Mouse (Mus musculus): ENCODE measurements around the gene C1galt1. TPM values are rescaled to one million over a fixed set of nuclear protein-coding genes. Genes with fewer than 3 reads are reported as not detected.

Gene C1galt1
- polyA plus RNA-seq, 2 experiments: 5.6 to 10.4 TPM

DNA sequence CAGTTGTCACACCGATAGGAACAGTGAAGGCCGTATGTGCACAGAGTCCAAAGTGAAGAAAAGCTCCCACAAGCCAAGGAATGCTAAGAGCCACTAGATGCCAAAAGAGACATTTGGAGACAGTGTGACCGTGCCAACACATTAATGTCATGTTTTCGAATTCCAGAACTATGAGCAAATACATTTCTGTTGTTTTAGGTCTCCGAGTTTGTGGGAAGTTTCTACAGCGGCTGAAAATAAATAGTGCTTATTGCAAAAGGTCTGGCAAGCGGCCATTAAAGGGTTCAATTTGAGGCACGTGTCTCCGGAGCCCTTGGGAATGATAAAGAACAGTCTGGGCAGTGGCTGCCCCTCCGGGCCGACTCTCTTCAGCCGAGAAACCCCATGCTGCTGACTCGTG lies 37.9 kb downstream of the C1galt1 start:
- H3K36me3 ChIP-seq (ENCODE audit: control insufficient read depth, insufficient read depth, low read length): no peaks in the 10 kb centered on the region
- no peaks in the 10 kb centered on the region for H3K27me3 ChIP-seq (ENCODE audit: control insufficient read depth, insufficient read depth, low read length)
- H3K4me1 ChIP-seq (ENCODE audit: control insufficient read depth, insufficient read depth, low read length): no peaks in the 10 kb centered on the region
- no peak overlapping the region for H3K9ac ChIP-seq (ENCODE audit: low read depth, low read length, severe bottlenecking)
- H3K4me2 ChIP-seq (replicated peaks; ENCODE audit: low read depth, low read length, severe bottlenecking): no peak overlapping the region
- no peak for TF ChIP-seq POLR2A (IDR thresholded peaks at IDR 0.05; ENCODE audit: borderline replicate concordance, extremely low read depth, insufficient read depth, insufficient read length)
- no peak overlapping the region for H3K4me3 ChIP-seq (replicated peaks; ENCODE audit: low read length)
- no peak overlapping the region for H3K27ac ChIP-seq (replicated peaks; ENCODE audit: low read depth, low read length)
- ATAC-seq (ENCODE audit: low FRiP score, low read depth) (no peak), DNase-seq (ENCODE audit: low spot score) (peak; percentile 28)
- 68% methylated on average over 13 of the region's 13 CpGs for WGBS
- H3K9me3 ChIP-seq (ENCODE audit: control insufficient read depth, low read length): 0 out of 2 replicates have a peak, but pooled peaks cover 2% of the 10 kb centered on the region

DNA sequence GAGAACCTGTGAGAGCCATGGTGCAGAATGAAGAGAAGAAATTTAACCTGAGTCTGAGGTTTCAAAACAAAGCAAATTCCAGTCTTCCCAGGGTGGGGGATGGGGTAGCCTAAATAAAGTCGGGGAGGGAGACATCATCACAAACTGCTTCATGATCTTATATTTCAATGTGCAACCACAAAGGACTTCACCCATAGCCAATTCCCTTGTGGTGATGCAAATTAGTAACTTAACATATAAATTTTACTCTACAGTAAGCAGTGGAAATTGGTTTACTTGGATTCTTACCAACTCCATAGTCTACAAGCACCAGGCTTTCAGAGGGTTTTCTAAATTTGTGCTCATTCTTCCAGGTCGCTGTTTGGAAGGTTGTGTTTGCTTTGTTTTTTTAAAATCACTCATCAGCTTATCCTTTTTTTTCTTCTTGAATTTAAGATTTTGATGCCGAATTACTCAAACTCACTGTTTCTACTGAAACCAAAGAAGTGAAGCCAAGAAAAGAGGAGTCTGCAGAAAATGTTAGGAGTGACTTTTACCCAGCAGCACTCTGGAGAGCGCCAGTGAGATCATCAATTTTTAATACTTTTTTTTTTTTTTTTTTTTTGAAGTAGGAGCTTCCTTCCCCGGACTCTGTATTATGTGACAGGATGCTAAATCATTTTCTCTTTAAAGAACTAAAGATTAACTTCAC lies 41.5 kb downstream of the C1galt1 start:
- Histone ChIP-seq H3K27ac (replicated peaks; ENCODE audit: low read depth, low read length) (no peak overlapping the region), H3K4me1 (ENCODE audit: control insufficient read depth, insufficient read depth, low read length) (no peaks in the 10 kb centered on the region), H3K9me3 (ENCODE audit: control insufficient read depth, low read length) (0 out of 2 replicates have a peak, but pooled peaks cover 2% of the 10 kb centered on the region), H3K4me3 (replicated peaks; ENCODE audit: low read length) (no peak overlapping the region), H3K4me2 (replicated peaks; ENCODE audit: low read depth, low read length, severe bottlenecking) (no peak overlapping the region), H3K36me3 (ENCODE audit: control insufficient read depth, insufficient read depth, low read length) (no peaks in the 10 kb centered on the region), H3K9ac (ENCODE audit: low read depth, low read length, severe bottlenecking) (no peak overlapping the region), H3K27me3 (ENCODE audit: control insufficient read depth, insufficient read depth, low read length) (no peaks in the 10 kb centered on the region)
- TF ChIP-seq POLR2A (IDR thresholded peaks at IDR 0.05; ENCODE audit: borderline replicate concordance, extremely low read depth, insufficient read depth, insufficient read length): no peak
- ATAC-seq (ENCODE audit: low FRiP score, low read depth) (no peak), DNase-seq (ENCODE audit: low spot score) (no peak)
- 79% methylated on average over 5 of the region's 5 CpGs for WGBS

GRCm38 (mm10) chr6:7886685-7887004 lies 42.0 kb downstream of the C1galt1 start:
- no peaks in the 10 kb centered on the region for H3K27me3 ChIP-seq (ENCODE audit: control insufficient read depth, insufficient read depth, low read length)
- H3K4me3 ChIP-seq (replicated peaks; ENCODE audit: low read length): no peak overlapping the region
- no peaks in the 10 kb centered on the region for H3K36me3 ChIP-seq (ENCODE audit: control insufficient read depth, insufficient read depth, low read length)
- DNase-seq (ENCODE audit: low spot score) (no peak), ATAC-seq (ENCODE audit: low FRiP score, low read depth) (no peak)
- no peaks in the 10 kb centered on the region for H3K4me1 ChIP-seq (ENCODE audit: control insufficient read depth, insufficient read depth, low read length)
- H3K9me3 ChIP-seq (ENCODE audit: control insufficient read depth, low read length): 0 out of 2 replicates have a peak, but pooled peaks cover 2% of the 10 kb centered on the region
- H3K27ac ChIP-seq (replicated peaks; ENCODE audit: low read depth, low read length): no peak overlapping the region
- no peak overlapping the region for H3K9ac ChIP-seq (ENCODE audit: low read depth, low read length, severe bottlenecking)
- H3K4me2 ChIP-seq (replicated peaks; ENCODE audit: low read depth, low read length, severe bottlenecking): no peak overlapping the region
- no peak for TF ChIP-seq POLR2A (IDR thresholded peaks at IDR 0.05; ENCODE audit: borderline replicate concordance, extremely low read depth, insufficient read depth, insufficient read length)
- 78% methylated on average over 2 of the region's 2 CpGs for WGBS

- TF ChIP-seq POLR2A (IDR thresholded peaks at IDR 0.05; ENCODE audit: borderline replicate concordance, extremely low read depth, insufficient read depth, insufficient read length): no peak
- H3K36me3 ChIP-seq (ENCODE audit: control insufficient read depth, insufficient read depth, low read length): no peaks in the 10 kb centered on the region
- H3K27ac ChIP-seq (replicated peaks; ENCODE audit: low read depth, low read length): no peak overlapping the region
- no peak overlapping the region for H3K4me2 ChIP-seq (replicated peaks; ENCODE audit: low read depth, low read length, severe bottlenecking)
- no peak overlapping the region for H3K4me3 ChIP-seq (replicated peaks; ENCODE audit: low read length)
- no peak for ATAC-seq (ENCODE audit: low FRiP score, low read depth)
- H3K4me1 ChIP-seq (ENCODE audit: control insufficient read depth, insufficient read depth, low read length): no peaks in the 10 kb centered on the region
- 89% methylated on average over 5 of the region's 5 CpGs for WGBS
- no peaks in the 10 kb centered on the region for H3K9me3 ChIP-seq (ENCODE audit: control insufficient read depth, low read length)
- DNase-seq (ENCODE audit: low spot score): no peak
- H3K9ac ChIP-seq (ENCODE audit: low read depth, low read length, severe bottlenecking): no peak overlapping the region
- H3K27me3 ChIP-seq (ENCODE audit: control insufficient read depth, insufficient read depth, low read length): no peaks in the 10 kb centered on the region
These were observed 51.7 kb downstream of the C1galt1 start for GRCm38 (mm10) chr6:7896339-7896738.

GRCm38 (mm10) chr6:7912015-7912414 lies 67.4 kb downstream of the C1galt1 start:
- Histone ChIP-seq H3K4me3 (replicated peaks; ENCODE audit: low read length) (no peak overlapping the region), H3K27ac (replicated peaks; ENCODE audit: low read depth, low read length) (no peak overlapping the region), H3K4me2 (replicated peaks; ENCODE audit: low read depth, low read length, severe bottlenecking) (no peak overlapping the region), H3K36me3 (ENCODE audit: control insufficient read depth, insufficient read depth, low read length) (no peaks in the 10 kb centered on the region), H3K4me1 (ENCODE audit: control insufficient read depth, insufficient read depth, low read length) (no peaks in the 10 kb centered on the region), H3K27me3 (ENCODE audit: control insufficient read depth, insufficient read depth, low read length) (no peaks in the 10 kb centered on the region), H3K9me3 (ENCODE audit: control insufficient read depth, low read length) (no peaks in the 10 kb centered on the region), H3K9ac (ENCODE audit: low read depth, low read length, severe bottlenecking) (no peak overlapping the region)
- no peak for TF ChIP-seq POLR2A (IDR thresholded peaks at IDR 0.05; ENCODE audit: borderline replicate concordance, extremely low read depth, insufficient read depth, insufficient read length)
- DNase-seq (ENCODE audit: low spot score): no peak
- 71% methylated on average over 2 of the region's 2 CpGs for WGBS
- ATAC-seq (ENCODE audit: low FRiP score, low read depth): no peak

Other genes starting within 250 kb of the C1galt1 start
- 25.2 and 28.7 TPM in 2 replicates for gene Asns, start 151.6 kb upstream of the C1galt1 start, polyA plus RNA-seq (2012; rRNA removed)
- 53.9 and 56.0 TPM in 2 replicates for gene Asns, start 151.6 kb upstream of the C1galt1 start, polyA plus RNA-seq (2014; fragmentation: Nextera tagmentation; extraction: Ambion mirVana)